Mouse (Mus musculus) stomach, postnatal 0 days (tissue): ENCODE results near the gene Ing2. TPM values are rescaled to one million over a fixed set of nuclear protein-coding genes. Genes with fewer than 3 reads are reported as not detected.
A peak's percentile ranks its signal among the peaks of the same experiment; 100 is the strongest.

Source experiments
- ATAC-seq: fragments of 200-750 bp; cut with Nextera tagmentation; 2 replicates; pipeline ENCODE4 v1.8.0; 2017; ENCODE audit not compliant: low FRiP score, low TSS enrichment
- DNase-seq: peaks from one replicate; pipeline ENCODE4 v3.0.0-alpha.2; 2016; ENCODE audit warnings: low spot score
- H3K27ac ChIP-seq: fragments of 300-500 bp; sonication (generic); replicated peaks from 2 replicates; pipeline ENCODE4 v1.5.1; 2014; ENCODE audit warnings: mild to moderate bottlenecking, control low read depth
- H3K27me3 ChIP-seq: fragments of 300-500 bp; sonication (generic); 2 replicates; pipeline ENCODE4 v1.6.1; 2014; ENCODE audit warnings: low read length; ENCODE audit not compliant: control insufficient read depth, insufficient read depth
- H3K36me3 ChIP-seq: fragments of 300-500 bp; sonication (generic); 2 replicates; pipeline ENCODE4 v1.6.1; 2014; ENCODE audit warnings: low read length, mixed read lengths; ENCODE audit not compliant: control insufficient read depth, insufficient read depth
- H3K4me1 ChIP-seq: fragments of 300-500 bp; sonication (generic); replicated peaks from 2 replicates; pipeline ENCODE4 v1.6.1; 2014; ENCODE audit warnings: antibody characterized with exemption; ENCODE audit not compliant: control insufficient read depth, insufficient read depth
- H3K4me2 ChIP-seq: fragments of 300-500 bp; sonication (generic); replicated peaks from 2 replicates; pipeline ENCODE4 v1.6.1; 2014; ENCODE audit warnings: low read depth, mild to moderate bottlenecking, control low read depth, moderate library complexity
- H3K4me3 ChIP-seq: fragments of 300-500 bp; sonication (generic); 2 replicates; pipeline ENCODE4 v1.5.1; 2014; ENCODE audit warnings: low read depth, low read length, control low read depth
- H3K9ac ChIP-seq: fragments of 300-500 bp; sonication (generic); 2 replicates; pipeline ENCODE4 v1.6.1; 2014; ENCODE audit warnings: mild to moderate bottlenecking, low read length, control low read depth, mixed read lengths
- H3K9me3 ChIP-seq: fragments of 300-500 bp; sonication (generic); 2 replicates; pipeline ENCODE4 v1.6.1; 2016; ENCODE audit warnings: low read length; ENCODE audit not compliant: control insufficient read depth
- CTCF ChIP-seq: IDR thresholded peaks from 2 replicates; pipeline ENCODE4 v1.5.1; 2016; ENCODE audit warnings: antibody characterized with exemption, low read depth, mild to moderate bottlenecking, moderate library complexity
- EP300 ChIP-seq: optimal IDR thresholded peaks from 2 replicates; pipeline ENCODE3; 2016; ENCODE audit warnings: antibody characterized with exemption
- WGBS: fragments of 180-500 bp; shearing (Covaris S2); extraction: QIAGEN DNeasy Blood & Tissue Kit; methylation state at CpG from one replicate; pipeline ENCODE4 v1.1.7; 2014; 5-methylcytosine and 5-hydroxymethylcytosine counted together
- polyA plus RNA-seq: library from polyadenylated mRNA; unstranded; fragments of >200 nt; fragmentation: Nextera tagmentation; extraction: Ambion mirVana; gene quantifications from 2 replicates; pipeline ENCODE4 v1.2.1, GENCODE M21; 2015

Ing2 gene
- polyA plus RNA-seq, 1 experiment from 2014 or later, result 9.9 TPM

DNA sequence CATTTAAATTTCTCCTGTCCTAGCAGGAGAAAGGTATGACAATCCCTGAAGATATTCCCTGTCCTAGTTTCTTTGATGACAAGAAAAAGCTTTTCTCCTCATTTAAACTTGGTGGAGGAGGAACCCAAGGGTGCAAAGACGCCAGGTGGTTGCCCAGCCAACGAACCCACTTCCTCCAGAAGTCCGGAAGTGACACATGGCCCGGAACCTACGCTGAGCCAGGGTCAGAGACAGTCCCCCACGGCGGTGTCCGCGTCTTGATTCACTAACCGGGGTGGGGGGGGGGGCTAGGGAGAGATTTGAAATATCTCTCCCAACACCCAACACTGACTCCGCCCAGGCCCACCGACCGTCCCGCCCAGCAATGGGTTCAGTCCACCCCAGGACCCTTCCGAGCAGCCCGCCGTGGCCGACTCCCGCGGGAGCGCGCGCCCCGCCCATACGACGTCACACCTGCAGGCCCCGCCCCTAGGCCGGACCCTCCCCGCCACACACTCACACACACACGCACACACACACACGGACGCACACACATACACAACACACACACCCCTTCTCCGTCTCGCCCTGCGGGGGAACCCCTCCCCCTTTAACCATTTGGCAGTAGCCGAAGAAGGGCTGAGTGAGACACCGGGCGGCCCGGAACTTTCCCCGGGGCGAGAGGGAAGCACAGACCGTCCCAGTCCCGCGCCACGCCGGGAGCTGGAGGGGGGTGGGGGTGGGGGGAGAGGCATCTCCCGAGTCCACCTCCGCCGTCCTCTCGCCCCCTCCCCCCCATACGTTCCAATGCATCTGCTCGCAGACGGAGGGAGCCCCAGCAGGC, 1.8 kb downstream of the Ing2 start:
- H3K9me3 ChIP-seq, result no peaks in the 10 kb centered on the region
- DNase-seq (peak; percentile 94), ATAC-seq (peak; percentile 74)
- no peaks in the 10 kb centered on the region for H3K36me3 ChIP-seq
- H3K4me1 ChIP-seq, result no peaks in the 10 kb centered on the region
- peak overlapping the region; percentile 96 for H3K4me3 ChIP-seq
- H3K4me2 ChIP-seq, result peak overlapping the region; percentile 78
- H3K27me3 ChIP-seq, result no peaks in the 10 kb centered on the region
- WGBS, result 1% methylated on average over 37 of the region's 53 CpGs
- peak overlapping the region; percentile 93 for H3K27ac ChIP-seq
- TF ChIP-seq EP300 (no peak), CTCF (peak; percentile 14; the same call in 1 of the 2 replicates)
- peak overlapping the region; percentile 86 for H3K9ac ChIP-seq

DNA sequence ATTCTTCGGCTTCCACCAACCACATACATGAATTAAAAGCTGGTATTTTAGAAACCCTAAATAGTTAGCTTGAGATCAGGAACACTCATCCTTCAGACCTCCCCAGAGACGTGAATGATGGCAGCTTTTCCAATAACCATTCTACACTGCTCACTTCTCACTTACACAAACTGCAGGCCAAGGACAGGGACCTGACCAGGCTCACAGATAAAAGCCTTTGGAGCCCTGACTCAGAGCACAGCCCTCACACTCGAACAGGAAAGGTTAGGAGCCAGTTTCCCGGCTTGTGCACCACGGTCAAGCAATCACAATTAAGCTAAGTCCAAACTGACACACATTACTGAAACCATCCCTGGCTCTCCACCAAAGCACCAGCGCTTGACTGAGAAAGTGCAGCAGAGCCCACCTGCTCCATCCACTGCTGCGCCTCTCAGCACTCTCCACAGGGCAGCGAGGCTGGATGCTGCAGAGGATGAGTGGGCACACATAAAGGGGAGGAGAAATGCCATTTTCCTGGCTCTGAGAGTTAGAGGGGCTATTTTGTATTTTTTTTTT, 11.0 kb downstream of the Ing2 start:
- no peak for TF ChIP-seq EP300
- no peak for TF ChIP-seq CTCF
- H3K9me3 ChIP-seq, result no peaks in the 10 kb centered on the region
- DNase-seq (no peak), ATAC-seq (no peak)
- no peak overlapping the region for H3K4me2 ChIP-seq
- WGBS, result 87% methylated on average over 8 of the region's 8 CpGs
- H3K4me1 ChIP-seq, result no peaks in the 10 kb centered on the region
- H3K4me3 ChIP-seq, result no peak overlapping the region
- H3K27me3 ChIP-seq, result no peaks in the 10 kb centered on the region
- no peak overlapping the region for H3K27ac ChIP-seq
- H3K9ac ChIP-seq, result no peak overlapping the region
- H3K36me3 ChIP-seq, result no peaks in the 10 kb centered on the region

DNA sequence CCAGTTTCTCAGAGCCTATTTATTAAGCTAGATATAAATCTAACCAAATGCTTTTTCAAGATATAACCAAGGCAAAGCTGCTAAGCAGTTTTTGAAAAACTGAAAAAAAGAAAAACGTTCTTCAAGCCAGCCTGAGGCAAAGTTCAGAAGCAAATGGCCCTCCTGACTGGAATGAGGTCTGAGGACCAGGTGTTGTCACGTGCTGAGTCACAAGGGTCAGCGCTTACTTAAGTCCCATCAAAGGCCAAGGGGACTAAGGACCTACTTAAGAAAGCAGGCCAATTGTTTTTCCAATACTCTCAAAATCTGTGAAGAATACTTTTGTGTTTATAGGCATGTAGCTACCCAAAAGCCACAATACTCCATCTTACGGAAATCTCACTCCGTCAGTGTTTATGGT, 12.2 kb downstream of the Ing2 start:
- no peak overlapping the region for H3K9ac ChIP-seq
- no peaks in the 10 kb centered on the region for H3K9me3 ChIP-seq
- no peak overlapping the region for H3K4me2 ChIP-seq
- no peak for DNase-seq
- no peak overlapping the region for H3K27ac ChIP-seq
- ATAC-seq, result no peak
- WGBS, result 69% methylated on average over 5 of the region's 5 CpGs
- H3K4me3 ChIP-seq, result no peak overlapping the region
- TF ChIP-seq CTCF (no peak), EP300 (no peak)
- H3K36me3 ChIP-seq, result no peaks in the 10 kb centered on the region
- no peaks in the 10 kb centered on the region for H3K4me1 ChIP-seq
- H3K27me3 ChIP-seq, result no peaks in the 10 kb centered on the region

DNA sequence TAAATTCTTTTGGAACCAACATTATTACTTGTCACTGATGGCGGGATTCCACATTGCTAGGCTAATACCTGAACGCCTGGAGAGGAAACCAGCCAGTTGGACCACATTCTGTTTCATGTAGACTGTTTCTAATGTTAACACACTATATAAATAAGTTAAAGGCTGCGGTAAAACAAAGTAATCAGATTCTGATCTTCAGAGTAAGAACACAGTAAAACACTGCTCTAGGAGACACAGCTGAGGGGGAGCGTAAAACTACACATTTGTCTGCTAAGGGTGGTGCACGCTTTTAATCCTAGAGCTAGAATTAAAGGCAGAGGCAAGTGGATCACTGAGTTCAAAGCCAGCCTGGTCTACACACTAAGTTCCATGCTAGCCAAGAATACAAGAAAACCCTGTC, 12.6 kb downstream of the Ing2 start:
- Histone ChIP-seq H3K27ac (no peak overlapping the region), H3K36me3 (no peaks in the 10 kb centered on the region), H3K4me1 (no peaks in the 10 kb centered on the region), H3K9me3 (no peaks in the 10 kb centered on the region), H3K4me2 (no peak overlapping the region), H3K9ac (no peak overlapping the region), H3K27me3 (no peaks in the 10 kb centered on the region), H3K4me3 (no peak overlapping the region)
- 39% methylated on average over 5 of the region's 5 CpGs for WGBS
- ATAC-seq (peak; percentile 68; the same call in 1 of the 2 replicates), DNase-seq (peak; percentile 52)
- TF ChIP-seq EP300 (no peak), CTCF (no peak)

DNA sequence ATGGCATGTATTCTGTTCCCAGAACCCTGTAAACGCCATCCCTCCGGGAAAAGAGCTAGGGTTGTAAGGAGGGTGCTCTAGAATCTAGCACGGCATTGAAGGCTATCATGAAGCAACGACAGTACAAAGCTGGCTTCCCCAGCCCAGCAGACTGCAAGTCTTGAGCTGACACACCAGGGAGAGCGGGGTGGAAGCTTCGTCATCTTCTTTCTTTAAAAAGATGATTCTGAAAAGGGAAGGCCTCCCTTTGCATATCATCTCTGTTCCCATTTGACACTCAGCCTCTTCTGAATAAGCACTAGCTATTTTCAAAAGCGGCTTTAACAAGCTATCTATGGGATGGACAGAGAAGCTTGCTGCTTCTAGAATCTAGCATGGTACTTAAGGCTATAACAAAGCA, 15.0 kb downstream of the Ing2 start:
- TF ChIP-seq EP300 (no peak), CTCF (no peak)
- Histone ChIP-seq H3K27me3 (no peaks in the 10 kb centered on the region), H3K4me2 (no peak overlapping the region), H3K36me3 (no peaks in the 10 kb centered on the region), H3K4me1 (no peaks in the 10 kb centered on the region), H3K9ac (no peak overlapping the region), H3K27ac (no peak overlapping the region), H3K9me3 (no peaks in the 10 kb centered on the region), H3K4me3 (no peak overlapping the region)
- WGBS, result 91% methylated on average over 7 of the region's 7 CpGs
- no peak for ATAC-seq
- DNase-seq, result no peak

DNA sequence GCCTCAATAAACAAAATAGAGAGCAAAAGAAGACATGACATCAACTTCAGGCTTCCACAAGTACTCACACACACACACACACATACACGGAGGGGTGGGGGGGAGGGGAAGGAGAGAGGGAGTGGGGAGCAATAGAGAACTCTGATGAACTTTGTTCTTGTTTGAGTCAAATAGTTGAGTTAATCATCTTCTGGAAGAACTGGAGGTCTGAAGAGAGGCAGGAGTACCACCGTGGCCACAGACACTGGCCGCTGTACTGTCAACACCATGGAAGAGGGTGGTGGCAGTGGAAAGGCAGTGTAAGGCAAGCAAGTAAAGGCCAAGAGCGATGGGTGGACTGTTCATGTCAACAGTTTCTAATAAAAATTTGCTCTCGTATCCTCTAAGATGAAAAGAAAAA, 15.9 kb downstream of the Ing2 start:
- TF ChIP-seq CTCF (no peak), EP300 (no peak)
- no peaks in the 10 kb centered on the region for H3K9me3 ChIP-seq

More for the DNA sequence above, 15.9 kb downstream of the Ing2 start:
- 90% methylated on average over 5 of the region's 5 CpGs for WGBS
- Histone ChIP-seq H3K27me3 (no peaks in the 10 kb centered on the region), H3K4me2 (no peak overlapping the region), H3K4me3 (no peak overlapping the region), H3K9ac (no peak overlapping the region), H3K4me1 (no peaks in the 10 kb centered on the region), H3K36me3 (no peaks in the 10 kb centered on the region), H3K27ac (no peak overlapping the region)
- no peak for ATAC-seq
- no peak for DNase-seq
